8 mouse cellular contexts compared by ENCODE assay signal in genomic region chr3:116253077-116253531, GRCm38 (mm10). TPM values are rescaled to one million over a fixed set of nuclear protein-coding genes. Genes with fewer than 3 reads are reported as not detected.
DNase-seq lines count a peak whose midpoint lies in the region; ATAC-seq lines count a peak whose summit lies in the region.

Gene Gpr88 (minus strand): TSS chr3:116253503.

- H3K27me3 ChIP-seq in hindbrain, embryonic 15.5 days = peaks cover 7% of the 10 kb centered on the region; the same call in 1 of the 2 replicates

- peak within 1 kb of the TSS; percentile 60 for H3K9ac ChIP-seq in hindbrain, embryonic 15.5 days

- peak within 1 kb of the TSS; percentile 100 for H3K4me2 ChIP-seq in hindbrain, embryonic 15.5 days

- peak within 1 kb of the TSS; percentile 74 for H3K27ac ChIP-seq in hindbrain, embryonic 15.5 days (replicated peaks)

- H3K4me1 ChIP-seq in hindbrain, embryonic 15.5 days (replicated peaks) = peaks cover 24% of the 10 kb centered on the region

- no peaks in the 10 kb centered on the region for H3K9me3 ChIP-seq in hindbrain, embryonic 15.5 days

- DNase-seq in R1 (ENCODE audit: low read depth, low spot score) = peak; percentile 18
- peak; percentile 49 to 50 for DNase-seq in cerebellum, postnatal 25 days
- peak; percentile 30 for DNase-seq in gastrocnemius, adult 18-20 months (ENCODE audit: low spot score)
- peak; percentile 65 to 90 for DNase-seq in left cerebral cortex, adult 8-10 months (ENCODE audit: low spot score in 2 of 2)
- peak; percentile 56 for DNase-seq in lung, postnatal 25 days (ENCODE audit: low spot score)
- peak; percentile 91 to 93 for DNase-seq in right cerebral cortex, postnatal 10 days (ENCODE audit: low spot score in 2 of 2)
- no peak for DNase-seq in thymus, postnatal 10 days (ENCODE audit: low spot score in 2 of 2)

- H3K4me3 ChIP-seq in hindbrain, embryonic 15.5 days = peak within 1 kb of the TSS; percentile 58

- ATAC-seq in hindbrain, embryonic 15.5 days (ENCODE audit: low FRiP score, low read depth) = peak; percentile 78

- WGBS in hindbrain, embryonic 15.5 days = 1% methylated on average over 9 of the region's 9 CpGs

- H3K36me3 ChIP-seq in hindbrain, embryonic 15.5 days = no peaks in the 10 kb centered on the region

RNA-seq across cellular contexts. Expression of gene Gpr88, which starts in this region (rescaled TPM):
- not detected for total RNA-seq in gastrocnemius, adult 18-20 months (2021)
- polyA plus RNA-seq in hindbrain, embryonic 15.5 days (2015; fragmentation: Nextera tagmentation; extraction: Ambion mirVana) = 6.3 and 6.4 TPM in 2 replicates
- 100 to 1,000 TPM; 162 to 207 (median 185) TPM for total RNA-seq in left cerebral cortex, adult 8-10 months (2022)

Comparison
In these comparisons a context has a peak if more than half of its experiments do, and no peak if none do; other contexts are left out.
1. RNA of gene Gpr88 (total RNA-seq): 162 to 207 TPM in left cerebral cortex, adult 8-10 months; not detected in gastrocnemius, adult 18-20 months; every median in the first group is over 100 times any median in the second.
2. Peak in DNase-seq in gastrocnemius, adult 18-20 months; RNA of the gene not detected or under 1 TPM.
3. DNase-seq: peak in R1 (single experiment), cerebellum, postnatal 25 days (2 of 2), left cerebral cortex, adult 8-10 months (2 of 2), lung, postnatal 25 days (single experiment) and right cerebral cortex, postnatal 10 days (2 of 2); none in thymus, postnatal 10 days (0 of 2).